Mouse (Mus musculus): ENCODE measurements around the gene Wnt4.
A peak's percentile ranks its signal among the peaks of the same experiment; 100 is the strongest.

Wnt4 gene

DNA sequence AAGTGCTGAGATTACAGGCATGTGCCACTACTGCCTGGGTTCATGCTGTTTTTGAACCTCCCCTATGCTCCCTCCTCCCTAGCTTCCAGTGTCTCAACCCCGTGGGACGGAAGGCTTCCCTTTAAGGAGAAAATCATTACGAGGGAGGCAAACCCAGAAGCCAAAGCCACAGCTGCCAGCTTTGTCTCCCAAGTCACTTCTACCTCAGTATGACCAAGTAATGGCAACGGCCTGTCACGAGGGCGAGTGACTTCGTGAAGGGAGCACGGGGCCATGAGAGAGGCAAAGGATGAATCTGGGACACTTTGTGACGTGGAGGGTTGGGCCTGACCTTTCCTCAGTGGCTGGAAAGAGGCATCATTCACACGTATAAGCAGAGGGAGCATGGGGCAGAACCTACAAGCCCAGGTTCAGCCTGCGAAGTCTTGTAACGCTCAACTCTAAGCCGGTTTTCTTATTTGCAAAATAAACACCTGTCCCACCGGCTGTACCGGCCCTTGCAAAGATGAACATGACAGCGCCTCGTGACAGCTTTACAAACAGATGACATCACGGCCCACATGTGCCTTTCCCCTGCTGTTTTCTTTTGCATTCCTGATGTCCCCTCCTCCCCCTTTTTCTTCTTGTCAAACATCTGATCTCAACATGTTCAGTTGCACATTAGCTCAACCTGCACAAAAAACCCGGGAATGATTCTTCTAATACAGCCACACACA, 29.9 kb downstream of the Wnt4 start:
- DNase-seq (ENCODE audit: low read depth), result no peak

- no peak for DNase-seq (ENCODE audit: low read depth)
Observed at GRCm38 (mm10) chr4:137308377-137308776, 31.1 kb downstream of the Wnt4 start.

GRCm38 (mm10) chr4:137313511-137313910, 36.2 kb downstream of the Wnt4 start:
- DNase-seq (ENCODE audit: low read depth), result no peak

GRCm38 (mm10) chr4:137314561-137314960, 37.3 kb downstream of the Wnt4 start:
- DNase-seq (ENCODE audit: low read depth), result no peak

DNA sequence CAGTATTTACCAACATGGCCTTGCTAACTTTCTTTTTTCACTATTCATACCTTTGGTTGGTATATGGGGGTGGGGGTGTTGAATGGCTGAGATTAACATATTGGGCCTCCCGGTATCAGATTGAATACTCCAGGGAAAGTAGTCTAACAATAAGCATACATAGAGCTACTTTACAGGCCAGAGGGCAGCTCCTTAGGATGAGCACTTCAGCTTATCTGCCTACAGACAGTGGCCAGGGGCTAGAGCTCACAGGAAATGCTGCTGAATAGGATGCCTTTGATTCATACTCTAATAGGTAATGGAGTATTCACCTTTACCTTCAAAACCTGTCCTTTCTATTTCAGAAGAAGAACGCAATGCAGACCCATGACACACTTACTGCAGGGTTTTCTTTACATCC, 37.8 kb downstream of the Wnt4 start:
- no peak for DNase-seq (ENCODE audit: low read depth)

DNA sequence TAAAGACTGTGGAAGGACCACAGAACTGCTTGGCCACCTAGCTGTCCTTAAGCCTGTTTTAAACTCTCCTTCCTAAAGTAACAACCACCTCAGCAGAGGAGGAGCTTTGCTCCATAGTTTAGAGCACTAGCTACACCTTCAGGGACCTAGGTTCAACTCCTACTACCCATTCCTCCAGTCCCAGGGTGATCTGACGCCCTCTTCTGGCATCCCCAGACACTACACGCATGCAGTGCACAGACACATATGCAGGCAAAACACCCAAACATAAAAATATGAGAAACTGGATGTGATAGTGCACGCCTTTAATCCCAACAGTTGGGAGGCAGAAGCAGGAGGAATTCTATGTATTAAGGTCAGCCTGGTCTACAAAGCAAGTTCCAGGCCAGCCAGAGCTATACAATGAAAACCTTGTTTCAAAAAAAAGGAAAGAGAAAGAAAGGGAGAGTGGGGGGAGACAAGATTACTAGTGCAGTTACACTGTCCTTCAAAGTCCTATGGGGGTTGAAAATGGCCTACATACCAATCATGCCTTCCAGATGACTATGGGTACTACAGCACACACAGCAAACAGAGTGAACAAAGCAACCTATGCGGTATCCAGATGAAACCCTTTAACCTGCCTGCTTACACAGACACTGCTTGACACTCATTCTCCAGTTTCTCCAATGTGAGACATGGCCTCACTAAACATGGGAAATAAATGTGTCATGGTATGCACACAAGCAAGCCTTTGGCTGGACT, 38.9 kb downstream of the Wnt4 start:
- DNase-seq (ENCODE audit: low read depth), result no peak

GRCm38 (mm10) chr4:137324926-137325325, 47.6 kb downstream of the Wnt4 start:
- DNase-seq (ENCODE audit: low read depth), result peak; percentile 23

DNA sequence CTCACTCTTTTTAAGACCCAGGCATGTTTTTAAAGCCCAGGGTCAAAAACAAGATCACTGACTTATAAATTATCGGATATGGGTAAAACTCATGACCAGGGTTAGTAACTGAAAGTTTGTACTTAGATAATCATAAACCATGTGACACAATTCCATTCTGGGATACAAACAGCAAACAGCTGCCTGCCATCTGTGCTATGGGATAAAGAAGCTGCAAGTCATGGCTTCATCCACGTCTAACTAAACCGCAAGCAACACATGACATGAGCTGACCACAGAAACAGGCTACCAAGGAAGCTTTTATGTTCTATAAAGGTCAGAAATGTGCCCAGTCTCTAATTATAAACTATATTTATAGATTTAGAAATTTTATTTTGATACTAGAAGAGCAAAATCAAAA, 49.2 kb downstream of the Wnt4 start:
- DNase-seq (ENCODE audit: low read depth), result no peak

- no peak for DNase-seq (ENCODE audit: low read depth)
Observed at GRCm38 (mm10) chr4:137332051-137332450, 54.8 kb downstream of the Wnt4 start.

GRCm38 (mm10) chr4:137336468-137336867, 59.2 kb downstream of the Wnt4 start:
- DNase-seq (ENCODE audit: low read depth), result no peak

- no peak for DNase-seq (ENCODE audit: low read depth)
Observed at GRCm38 (mm10) chr4:137339415-137339814, 62.1 kb downstream of the Wnt4 start.

GRCm38 (mm10) chr4:137342816-137343215, 65.5 kb downstream of the Wnt4 start:
- no peak for DNase-seq (ENCODE audit: low read depth)

- no peak for DNase-seq (ENCODE audit: low read depth)
Observed at GRCm38 (mm10) chr4:137345112-137345511, 67.8 kb downstream of the Wnt4 start.

- DNase-seq (ENCODE audit: low read depth), result no peak
Observed at GRCm38 (mm10) chr4:137345790-137346189, 68.5 kb downstream of the Wnt4 start.

All from fibroblast of lung, adult 2 months (primary cell).